Mouse (Mus musculus): ENCODE measurements around the gene Fam98b. TPM values are rescaled to one million over a fixed set of nuclear protein-coding genes. Genes with fewer than 3 reads are reported as not detected.

The Fam98b gene
- polyA plus RNA-seq, 1 experiment from 2014 or later = 6.3 TPM

- no peak overlapping the region for H3K27ac ChIP-seq (ENCODE audit: low read depth, low read length)
- no peaks in the 10 kb centered on the region for H3K27me3 ChIP-seq (replicated peaks; ENCODE audit: control insufficient read depth, insufficient read depth, low read length)
- H3K9ac ChIP-seq (ENCODE audit: low read depth, low read length) = no peak overlapping the region
- ATAC-seq (replicated peaks; ENCODE audit: low FRiP score) (no peak), DNase-seq (ENCODE audit: low spot score) (no peak)
- 84% methylated on average over 4 of the region's 4 CpGs for WGBS
- no peaks in the 10 kb centered on the region for H3K9me3 ChIP-seq (ENCODE audit: control insufficient read depth, low read length)
- H3K4me2 ChIP-seq = no peak overlapping the region
- H3K4me1 ChIP-seq (replicated peaks; ENCODE audit: control insufficient read depth, insufficient read depth, low read length) = no peaks in the 10 kb centered on the region
- H3K4me3 ChIP-seq (ENCODE audit: low read depth, low read length) = no peak overlapping the region
- H3K36me3 ChIP-seq (ENCODE audit: control insufficient read depth, insufficient read depth, low read length) = no peaks in the 10 kb centered on the region
Measured at GRCm38 (mm10) chr2:117219536-117219935, 30.0 kb upstream of the Fam98b start.

GRCm38 (mm10) chr2:117222651-117223050 lies 26.9 kb upstream of the Fam98b start:
- Histone ChIP-seq H3K27ac (ENCODE audit: low read depth, low read length) (no peak overlapping the region), H3K4me1 (replicated peaks; ENCODE audit: control insufficient read depth, insufficient read depth, low read length) (no peaks in the 10 kb centered on the region), H3K27me3 (replicated peaks; ENCODE audit: control insufficient read depth, insufficient read depth, low read length) (no peaks in the 10 kb centered on the region), H3K9ac (ENCODE audit: low read depth, low read length) (no peak overlapping the region), H3K9me3 (ENCODE audit: control insufficient read depth, low read length) (no peaks in the 10 kb centered on the region), H3K36me3 (ENCODE audit: control insufficient read depth, insufficient read depth, low read length) (no peaks in the 10 kb centered on the region), H3K4me3 (ENCODE audit: low read depth, low read length) (no peak overlapping the region), H3K4me2 (no peak overlapping the region)
- WGBS = 76% methylated on average over 9 of the region's 9 CpGs
- DNase-seq (ENCODE audit: low spot score) = no peak
- no peak for ATAC-seq (replicated peaks; ENCODE audit: low FRiP score)

GRCm38 (mm10) chr2:117228601-117229125 lies 20.9 kb upstream of the Fam98b start:
- DNase-seq (ENCODE audit: low spot score) (no peak), ATAC-seq (replicated peaks; ENCODE audit: low FRiP score) (no peak)
- H3K27me3 ChIP-seq (replicated peaks; ENCODE audit: control insufficient read depth, insufficient read depth, low read length) = peaks cover 2% of the 10 kb centered on the region; the same call in 1 of the 2 replicates
- H3K36me3 ChIP-seq (ENCODE audit: control insufficient read depth, insufficient read depth, low read length) = no peaks in the 10 kb centered on the region
- H3K4me3 ChIP-seq (ENCODE audit: low read depth, low read length) = no peak overlapping the region
- H3K4me1 ChIP-seq (replicated peaks; ENCODE audit: control insufficient read depth, insufficient read depth, low read length) = no peaks in the 10 kb centered on the region
- WGBS = 76% methylated on average over 11 of the region's 11 CpGs
- no peaks in the 10 kb centered on the region for H3K9me3 ChIP-seq (ENCODE audit: control insufficient read depth, low read length)
- H3K27ac ChIP-seq (ENCODE audit: low read depth, low read length) = no peak overlapping the region
- no peak overlapping the region for H3K4me2 ChIP-seq
- H3K9ac ChIP-seq (ENCODE audit: low read depth, low read length) = no peak overlapping the region

GRCm38 (mm10) chr2:117230261-117230660 lies 19.3 kb upstream of the Fam98b start:
- no peak overlapping the region for H3K27ac ChIP-seq (ENCODE audit: low read depth, low read length)
- 90% methylated on average over 7 of the region's 7 CpGs for WGBS

GRCm38 (mm10) chr2:117231257-117231656 lies 18.3 kb upstream of the Fam98b start:
- no peak overlapping the region for H3K4me2 ChIP-seq
- H3K27ac ChIP-seq (ENCODE audit: low read depth, low read length) = no peak overlapping the region
- H3K4me1 ChIP-seq (replicated peaks; ENCODE audit: control insufficient read depth, insufficient read depth, low read length) = no peaks in the 10 kb centered on the region
- DNase-seq (ENCODE audit: low spot score) (peak; percentile 77), ATAC-seq (replicated peaks; ENCODE audit: low FRiP score) (no peak; the same call in 1 of the 2 replicates)
- peaks cover 2% of the 10 kb centered on the region; the same call in 1 of the 2 replicates for H3K27me3 ChIP-seq (replicated peaks; ENCODE audit: control insufficient read depth, insufficient read depth, low read length)
- H3K9me3 ChIP-seq (ENCODE audit: control insufficient read depth, low read length) = no peaks in the 10 kb centered on the region
- no peaks in the 10 kb centered on the region for H3K36me3 ChIP-seq (ENCODE audit: control insufficient read depth, insufficient read depth, low read length)
- WGBS = 6% methylated on average over 13 of the region's 13 CpGs
- H3K4me3 ChIP-seq (ENCODE audit: low read depth, low read length) = no peak overlapping the region
- no peak overlapping the region for H3K9ac ChIP-seq (ENCODE audit: low read depth, low read length)

More at GRCm38 (mm10) chr2:117230261-117230660, 19.3 kb upstream of the Fam98b start:
- no peaks in the 10 kb centered on the region for H3K9me3 ChIP-seq (ENCODE audit: control insufficient read depth, low read length)
- DNase-seq (ENCODE audit: low spot score) (no peak), ATAC-seq (replicated peaks; ENCODE audit: low FRiP score) (no peak)
- peaks cover 2% of the 10 kb centered on the region; the same call in 1 of the 2 replicates for H3K27me3 ChIP-seq (replicated peaks; ENCODE audit: control insufficient read depth, insufficient read depth, low read length)
- no peak overlapping the region for H3K4me2 ChIP-seq
- H3K9ac ChIP-seq (ENCODE audit: low read depth, low read length) = no peak overlapping the region
- H3K36me3 ChIP-seq (ENCODE audit: control insufficient read depth, insufficient read depth, low read length) = no peaks in the 10 kb centered on the region
- no peaks in the 10 kb centered on the region for H3K4me1 ChIP-seq (replicated peaks; ENCODE audit: control insufficient read depth, insufficient read depth, low read length)
- H3K4me3 ChIP-seq (ENCODE audit: low read depth, low read length) = no peak overlapping the region

- Histone ChIP-seq H3K9me3 (ENCODE audit: control insufficient read depth, low read length) (no peaks in the 10 kb centered on the region), H3K9ac (ENCODE audit: low read depth, low read length) (no peak overlapping the region), H3K4me1 (replicated peaks; ENCODE audit: control insufficient read depth, insufficient read depth, low read length) (no peaks in the 10 kb centered on the region), H3K27ac (ENCODE audit: low read depth, low read length) (no peak overlapping the region), H3K4me2 (no peak overlapping the region), H3K4me3 (ENCODE audit: low read depth, low read length) (no peak overlapping the region), H3K36me3 (ENCODE audit: control insufficient read depth, insufficient read depth, low read length) (no peaks in the 10 kb centered on the region), H3K27me3 (replicated peaks; ENCODE audit: control insufficient read depth, insufficient read depth, low read length) (no peaks in the 10 kb centered on the region)
- ATAC-seq (replicated peaks; ENCODE audit: low FRiP score) (no peak), DNase-seq (ENCODE audit: low spot score) (no peak)
- 80% methylated on average over 4 of the region's 4 CpGs for WGBS
Measured at GRCm38 (mm10) chr2:117241953-117242352, 7.6 kb upstream of the Fam98b start.

- peak overlapping the region; percentile 88 for H3K4me2 ChIP-seq
- no peaks in the 10 kb centered on the region for H3K27me3 ChIP-seq (replicated peaks; ENCODE audit: control insufficient read depth, insufficient read depth, low read length)
- WGBS = under 1% methylated on average over 24 of the region's 24 CpGs
- H3K36me3 ChIP-seq (ENCODE audit: control insufficient read depth, insufficient read depth, low read length) = no peaks in the 10 kb centered on the region
- no peaks in the 10 kb centered on the region for H3K9me3 ChIP-seq (ENCODE audit: control insufficient read depth, low read length)
- peak overlapping the region; percentile 87 for H3K9ac ChIP-seq (ENCODE audit: low read depth, low read length)
- peak overlapping the region; percentile 79 for H3K4me3 ChIP-seq (ENCODE audit: low read depth, low read length)
- DNase-seq (ENCODE audit: low spot score) (no peak), ATAC-seq (replicated peaks; ENCODE audit: low FRiP score) (peak; percentile 65)
- H3K4me1 ChIP-seq (replicated peaks; ENCODE audit: control insufficient read depth, insufficient read depth, low read length) = peaks cover 5% of the 10 kb centered on the region; the same call in 1 of the 2 replicates
- H3K27ac ChIP-seq (ENCODE audit: low read depth, low read length) = peak overlapping the region; percentile 23; the same call in 1 of the 2 replicates
Measured at GRCm38 (mm10) chr2:117250001-117250510, 517 bp downstream of the Fam98b start.

GRCm38 (mm10) chr2:117255415-117255814 lies 5.9 kb downstream of the Fam98b start:
- 77% methylated on average over 2 of the region's 2 CpGs for WGBS
- Histone ChIP-seq H3K36me3 (ENCODE audit: control insufficient read depth, insufficient read depth, low read length) (peaks cover 3% of the 10 kb centered on the region; the same call in 1 of the 2 replicates), H3K4me3 (ENCODE audit: low read depth, low read length) (no peak overlapping the region), H3K4me2 (no peak overlapping the region), H3K4me1 (replicated peaks; ENCODE audit: control insufficient read depth, insufficient read depth, low read length) (peaks cover 4% of the 10 kb centered on the region; the same call in 1 of the 2 replicates), H3K9ac (ENCODE audit: low read depth, low read length) (no peak overlapping the region), H3K27me3 (replicated peaks; ENCODE audit: control insufficient read depth, insufficient read depth, low read length) (no peaks in the 10 kb centered on the region), H3K9me3 (ENCODE audit: control insufficient read depth, low read length) (no peaks in the 10 kb centered on the region), H3K27ac (ENCODE audit: low read depth, low read length) (no peak overlapping the region)
- DNase-seq (ENCODE audit: low spot score) (no peak), ATAC-seq (replicated peaks; ENCODE audit: low FRiP score) (no peak)

- no peak overlapping the region for H3K27ac ChIP-seq (ENCODE audit: low read depth, low read length)
- H3K27me3 ChIP-seq (replicated peaks; ENCODE audit: control insufficient read depth, insufficient read depth, low read length) = no peaks in the 10 kb centered on the region
- H3K9me3 ChIP-seq (ENCODE audit: control insufficient read depth, low read length) = no peaks in the 10 kb centered on the region
- no peak; the same call in 1 of the 2 replicates for ATAC-seq (replicated peaks; ENCODE audit: low FRiP score)
- WGBS = 60% methylated on average over 1 of the region's 1 CpGs
- peaks cover 3% of the 10 kb centered on the region; the same call in 1 of the 2 replicates for H3K36me3 ChIP-seq (ENCODE audit: control insufficient read depth, insufficient read depth, low read length)
- no peak overlapping the region for H3K4me3 ChIP-seq (ENCODE audit: low read depth, low read length)
- H3K9ac ChIP-seq (ENCODE audit: low read depth, low read length) = no peak overlapping the region
- no peak for DNase-seq (ENCODE audit: low spot score)
- no peak overlapping the region for H3K4me2 ChIP-seq
- no peaks in the 10 kb centered on the region for H3K4me1 ChIP-seq (replicated peaks; ENCODE audit: control insufficient read depth, insufficient read depth, low read length)
Measured at GRCm38 (mm10) chr2:117257617-117258016, 8.1 kb downstream of the Fam98b start.

Measured in liver, embryonic 11.5 days (tissue).